Mouse (Mus musculus) neural tube, embryonic 12.5 days (tissue): ENCODE results near the gene Epb41l2. TPM values are rescaled to one million over a fixed set of nuclear protein-coding genes. Genes with fewer than 3 reads are reported as not detected.

Source experiments
- ATAC-seq: fragments of 200-750 bp; cut with Nextera tagmentation; 2 replicates; pipeline ENCODE4 v1.8.0; 2017; ENCODE audit warnings: low read depth, mild to moderate bottlenecking, moderate TSS enrichment, moderate library complexity; ENCODE audit not compliant: low FRiP score
- H3K27ac ChIP-seq: fragments of 300-500 bp; sonication (generic); 2 replicates; pipeline ENCODE4 v1.5.1; 2016
- H3K27me3 ChIP-seq: fragments of 300-500 bp; sonication (generic); replicated peaks from 2 replicates; pipeline ENCODE4 v1.6.1; 2016; ENCODE audit warnings: mild to moderate bottlenecking
- H3K36me3 ChIP-seq: fragments of 300-500 bp; sonication (generic); 2 replicates; pipeline ENCODE4 v1.6.1; 2016; ENCODE audit warnings: mild to moderate bottlenecking
- H3K4me1 ChIP-seq: fragments of 300-500 bp; sonication (generic); 2 replicates; pipeline ENCODE4 v1.6.1; 2016
- H3K4me2 ChIP-seq: fragments of 300-500 bp; sonication (generic); replicated peaks from 2 replicates; pipeline ENCODE4 v1.6.1; 2016; ENCODE audit warnings: mild to moderate bottlenecking
- H3K4me3 ChIP-seq: fragments of 300-500 bp; sonication (generic); 2 replicates; pipeline ENCODE4 v1.5.1; 2016
- H3K9ac ChIP-seq: fragments of 300-500 bp; sonication (generic); 2 replicates; pipeline ENCODE4 v1.6.1; 2016; ENCODE audit warnings: mild to moderate bottlenecking
- H3K9me3 ChIP-seq: fragments of 300-500 bp; sonication (generic); 2 replicates; pipeline ENCODE4 v1.6.1; 2016; ENCODE audit warnings: mild to moderate bottlenecking
- WGBS: fragments of 180-500 bp; shearing (Covaris S2); methylation state at CpG from one replicate; pipeline ENCODE4 v1.1.7; 2016; 5-methylcytosine and 5-hydroxymethylcytosine counted together
- polyA plus RNA-seq: library from polyadenylated mRNA; unstranded; fragments of >200 nt; fragmentation: Nextera tagmentation; extraction: Ambion mirVana; gene quantifications from 2 replicates; pipeline ENCODE4 v1.2.1, GENCODE M21; 2016

The Epb41l2 gene
- polyA plus RNA-seq, 1 experiment from 2014 or later: 40.2 TPM

DNA sequence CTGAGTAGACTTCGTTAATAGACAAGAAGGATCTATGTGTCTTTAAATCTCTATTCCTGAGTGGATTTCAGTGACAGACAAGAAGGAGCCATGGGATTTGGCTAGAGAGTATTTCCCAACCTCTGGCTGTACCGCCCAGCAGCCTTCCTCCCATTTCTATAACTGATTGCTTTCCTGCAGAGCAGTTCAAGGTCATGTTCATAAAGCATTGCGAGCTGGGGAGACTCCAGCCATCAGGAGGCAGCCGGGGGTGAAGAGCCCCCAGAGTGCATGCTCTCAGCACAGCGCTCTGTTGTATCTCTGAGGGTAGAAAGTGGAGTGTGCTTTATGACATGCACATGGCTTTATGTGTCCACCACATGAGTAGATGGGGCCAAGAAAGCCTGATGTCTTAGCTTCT lies 123.2 kb downstream of the Epb41l2 start:
- no peak for ATAC-seq

DNA sequence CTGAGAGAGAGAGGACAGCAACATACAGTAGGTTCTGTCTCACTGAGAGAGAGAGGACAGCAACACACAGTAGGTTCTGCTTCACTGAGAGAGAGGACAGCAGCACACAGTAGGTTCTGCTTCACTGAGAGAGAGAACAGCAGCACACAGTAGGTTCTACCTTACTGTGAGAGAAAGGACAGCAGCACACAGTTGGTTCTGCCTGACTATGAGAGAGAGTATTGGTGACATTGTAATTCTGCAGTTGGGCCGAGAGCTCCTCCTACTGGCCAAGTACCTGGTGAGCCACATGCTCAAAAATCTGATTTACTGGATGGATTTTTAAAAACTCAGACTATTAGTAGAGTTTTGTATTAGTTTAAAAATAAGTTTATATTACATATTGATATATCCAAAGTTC lies 128.9 kb downstream of the Epb41l2 start:
- peak; percentile 78 for ATAC-seq
- 17% methylated on average over 1 of the region's 1 CpGs for WGBS
- H3K4me2 ChIP-seq: no peak overlapping the region
- no peaks in the 10 kb centered on the region for H3K36me3 ChIP-seq
- no peak overlapping the region for H3K9ac ChIP-seq
- H3K4me1 ChIP-seq: no peaks in the 10 kb centered on the region
- H3K27ac ChIP-seq: no peak overlapping the region
- H3K9me3 ChIP-seq: no peaks in the 10 kb centered on the region
- no peak overlapping the region for H3K4me3 ChIP-seq
- H3K27me3 ChIP-seq: no peaks in the 10 kb centered on the region

More for the DNA sequence above, 123.2 kb downstream of the Epb41l2 start:
- H3K4me1 ChIP-seq: peaks cover 3% of the 10 kb centered on the region; the same call in 1 of the 2 replicates
- H3K27ac ChIP-seq: no peak overlapping the region
- 68% methylated on average over 5 of the region's 5 CpGs for WGBS
- no peaks in the 10 kb centered on the region for H3K27me3 ChIP-seq
- no peaks in the 10 kb centered on the region for H3K36me3 ChIP-seq
- no peak overlapping the region for H3K4me3 ChIP-seq
- no peak overlapping the region for H3K4me2 ChIP-seq
- no peak overlapping the region for H3K9ac ChIP-seq
- H3K9me3 ChIP-seq: no peaks in the 10 kb centered on the region

DNA sequence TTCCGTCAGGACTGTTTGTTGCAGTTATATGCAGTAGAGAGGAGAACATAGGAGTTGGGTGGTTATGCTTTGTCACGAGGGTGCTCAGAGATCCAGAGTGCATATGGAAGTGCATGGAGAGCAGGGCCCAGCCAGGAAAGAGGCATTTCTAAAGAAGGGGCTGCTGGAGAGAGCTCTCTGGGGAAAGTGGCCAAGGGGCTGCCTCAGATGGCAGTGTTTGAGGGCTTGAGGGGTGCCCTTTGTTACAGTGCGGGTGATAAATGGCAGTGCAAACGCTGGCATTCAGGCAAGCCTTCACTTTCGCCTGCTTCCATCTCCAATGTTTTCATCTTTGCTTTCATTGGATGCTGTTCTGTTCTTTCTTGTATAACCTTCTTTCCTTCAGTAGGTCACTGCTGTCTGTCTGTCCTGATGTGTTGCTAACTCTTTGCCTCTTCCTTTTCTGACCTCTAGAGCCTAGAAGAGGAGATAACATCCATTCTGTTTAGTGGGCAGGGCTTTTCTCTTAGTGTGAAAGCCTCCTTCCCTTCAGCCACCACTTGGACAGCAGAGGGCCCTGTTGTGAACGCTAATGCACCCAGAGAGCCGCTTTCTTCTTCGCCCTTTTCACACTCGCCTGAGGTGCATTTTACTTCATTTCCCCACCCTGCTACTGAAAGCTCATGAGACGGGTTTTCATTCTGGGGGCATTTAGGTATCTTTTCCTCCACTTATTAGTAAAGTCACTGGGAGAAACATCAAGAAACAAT lies 139.9 kb downstream of the Epb41l2 start:
- Histone ChIP-seq H3K36me3 (peaks cover 2% of the 10 kb centered on the region; the same call in 1 of the 2 replicates), H3K9ac (no peak overlapping the region), H3K4me2 (no peak overlapping the region), H3K27ac (no peak overlapping the region), H3K4me3 (no peak overlapping the region), H3K4me1 (peaks cover 7% of the 10 kb centered on the region; the same call in 1 of the 2 replicates), H3K27me3 (no peaks in the 10 kb centered on the region), H3K9me3 (no peaks in the 10 kb centered on the region)
- no peak for ATAC-seq
- 55% methylated on average over 10 of the region's 10 CpGs for WGBS

GRCm38 (mm10) chr10:25503250-25503649 lies 143.7 kb downstream of the Epb41l2 start:
- ATAC-seq: no peak
- H3K36me3 ChIP-seq: peaks cover 2% of the 10 kb centered on the region
- no peak overlapping the region for H3K9ac ChIP-seq
- no peaks in the 10 kb centered on the region for H3K9me3 ChIP-seq
- H3K4me2 ChIP-seq: no peak overlapping the region
- WGBS: 87% methylated on average over 5 of the region's 5 CpGs
- peaks cover 7% of the 10 kb centered on the region; the same call in 1 of the 2 replicates for H3K4me1 ChIP-seq
- H3K27me3 ChIP-seq: no peaks in the 10 kb centered on the region
- no peak overlapping the region for H3K4me3 ChIP-seq
- H3K27ac ChIP-seq: no peak overlapping the region

DNA sequence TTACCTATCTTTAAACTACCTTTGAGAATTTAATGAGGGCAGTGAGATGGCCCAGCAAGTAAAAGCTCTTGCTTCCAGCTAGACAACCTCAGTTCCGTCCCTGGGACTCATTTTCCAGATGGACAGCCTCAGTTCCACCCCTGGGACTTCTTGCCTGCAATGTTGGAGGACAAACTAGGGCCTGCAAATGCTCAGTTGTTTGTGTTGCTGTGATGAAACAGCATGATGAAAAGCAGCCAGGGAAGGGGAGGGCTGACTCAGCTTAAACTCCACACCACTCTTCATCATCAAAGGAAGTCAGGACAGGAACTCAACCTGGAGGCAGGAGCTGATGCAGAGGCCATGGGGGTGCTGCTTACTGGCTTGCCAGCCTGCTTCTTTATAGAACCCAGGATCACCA lies 154.2 kb downstream of the Epb41l2 start:
- WGBS: 70% methylated on average over 1 of the region's 1 CpGs
- Histone ChIP-seq H3K27me3 (no peaks in the 10 kb centered on the region), H3K27ac (no peak overlapping the region), H3K4me1 (no peaks in the 10 kb centered on the region), H3K4me2 (no peak overlapping the region), H3K9me3 (no peaks in the 10 kb centered on the region), H3K9ac (no peak overlapping the region), H3K4me3 (no peak overlapping the region), H3K36me3 (peaks cover 6% of the 10 kb centered on the region; the same call in 1 of the 2 replicates)
- no peak for ATAC-seq

- WGBS: 80% methylated on average over 3 of the region's 3 CpGs
Observed at GRCm38 (mm10) chr10:25519954-25520353, 160.4 kb downstream of the Epb41l2 start.

GRCm38 (mm10) chr10:25520428-25520827 lies 160.8 kb downstream of the Epb41l2 start:
- ATAC-seq: no peak
- 88% methylated on average over 5 of the region's 5 CpGs for WGBS
- Histone ChIP-seq H3K9me3 (no peaks in the 10 kb centered on the region), H3K9ac (no peak overlapping the region), H3K36me3 (peaks cover 6% of the 10 kb centered on the region; the same call in 1 of the 2 replicates), H3K4me3 (no peak overlapping the region), H3K4me1 (no peaks in the 10 kb centered on the region), H3K27ac (no peak overlapping the region), H3K27me3 (no peaks in the 10 kb centered on the region), H3K4me2 (no peak overlapping the region)

More at GRCm38 (mm10) chr10:25519954-25520353, 160.4 kb downstream of the Epb41l2 start:
- no peak for ATAC-seq
- H3K4me2 ChIP-seq: no peak overlapping the region
- H3K9me3 ChIP-seq: no peaks in the 10 kb centered on the region
- H3K9ac ChIP-seq: no peak overlapping the region
- no peaks in the 10 kb centered on the region for H3K27me3 ChIP-seq
- no peak overlapping the region for H3K4me3 ChIP-seq
- H3K27ac ChIP-seq: no peak overlapping the region
- H3K36me3 ChIP-seq: peaks cover 6% of the 10 kb centered on the region; the same call in 1 of the 2 replicates
- no peaks in the 10 kb centered on the region for H3K4me1 ChIP-seq

DNA sequence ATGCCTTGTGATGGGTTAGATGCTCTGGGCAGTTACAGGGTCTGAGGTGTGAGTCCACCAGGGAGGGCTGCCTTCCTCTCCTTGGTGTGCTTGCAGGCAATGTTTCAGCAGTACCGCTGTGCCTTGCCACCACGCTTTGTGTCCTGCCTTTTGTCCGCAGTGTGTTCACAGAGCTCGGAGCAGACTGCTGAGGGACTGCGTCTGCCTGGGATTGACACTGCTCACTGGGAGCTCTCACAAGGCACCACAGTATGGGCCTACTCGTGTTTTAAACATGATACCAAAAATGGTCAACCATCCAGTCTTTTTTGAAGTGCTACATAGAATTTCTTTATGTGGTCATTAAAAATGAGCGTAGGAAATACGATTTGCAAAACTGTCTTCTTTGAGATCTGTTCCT lies 164.1 kb downstream of the Epb41l2 start:
- no peak for ATAC-seq
- H3K4me1 ChIP-seq: no peaks in the 10 kb centered on the region
- H3K9ac ChIP-seq: no peak overlapping the region
- H3K9me3 ChIP-seq: no peaks in the 10 kb centered on the region
- H3K4me3 ChIP-seq: no peak overlapping the region
- 89% methylated on average over 8 of the region's 8 CpGs for WGBS
- H3K27me3 ChIP-seq: no peaks in the 10 kb centered on the region
- H3K27ac ChIP-seq: no peak overlapping the region
- H3K4me2 ChIP-seq: no peak overlapping the region
- no peaks in the 10 kb centered on the region for H3K36me3 ChIP-seq

DNA sequence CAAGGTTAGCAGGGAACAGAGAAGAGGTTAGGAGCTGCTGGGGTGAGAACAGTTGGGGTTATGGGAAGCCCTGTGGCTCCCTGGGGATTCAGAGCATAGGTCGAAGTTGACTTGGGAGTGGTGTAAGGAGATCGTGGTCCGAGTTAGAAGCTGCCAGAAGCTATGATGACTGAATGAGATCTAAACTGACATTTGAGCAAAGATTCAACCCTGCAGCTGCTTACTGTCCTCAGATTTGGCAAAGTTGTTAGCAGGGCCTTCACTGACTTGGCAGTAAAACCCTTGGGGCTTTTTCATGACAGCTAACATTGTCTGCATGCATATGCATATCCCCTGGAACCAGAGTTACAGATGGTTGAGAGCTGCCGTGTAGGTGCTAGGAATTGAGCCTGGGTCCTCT lies 166.6 kb downstream of the Epb41l2 start:
- Histone ChIP-seq H3K27ac (no peak overlapping the region), H3K4me1 (no peaks in the 10 kb centered on the region), H3K27me3 (no peaks in the 10 kb centered on the region), H3K9me3 (no peaks in the 10 kb centered on the region), H3K36me3 (no peaks in the 10 kb centered on the region), H3K4me3 (no peak overlapping the region), H3K9ac (no peak overlapping the region), H3K4me2 (no peak overlapping the region)
- WGBS: 82% methylated on average over 4 of the region's 4 CpGs
- no peak for ATAC-seq

- Histone ChIP-seq H3K36me3 (no peaks in the 10 kb centered on the region), H3K9ac (no peak overlapping the region), H3K9me3 (no peaks in the 10 kb centered on the region), H3K4me2 (no peak overlapping the region), H3K4me3 (no peak overlapping the region), H3K27me3 (no peaks in the 10 kb centered on the region), H3K27ac (no peak overlapping the region), H3K4me1 (no peaks in the 10 kb centered on the region)
- no peak for ATAC-seq
- WGBS: 95% methylated on average over 4 of the region's 4 CpGs
Observed at GRCm38 (mm10) chr10:25526622-25527021, 167.0 kb downstream of the Epb41l2 start.

GRCm38 (mm10) chr10:25527126-25527525 lies 167.5 kb downstream of the Epb41l2 start:
- Histone ChIP-seq H3K27ac (no peak overlapping the region), H3K9me3 (no peaks in the 10 kb centered on the region), H3K4me3 (no peak overlapping the region), H3K9ac (no peak overlapping the region), H3K4me1 (no peaks in the 10 kb centered on the region), H3K36me3 (no peaks in the 10 kb centered on the region), H3K4me2 (no peak overlapping the region), H3K27me3 (no peaks in the 10 kb centered on the region)
- ATAC-seq: no peak
- WGBS: 84% methylated on average over 3 of the region's 3 CpGs

GRCm38 (mm10) chr10:25531335-25531734 lies 171.7 kb downstream of the Epb41l2 start:
- no peak overlapping the region for H3K9ac ChIP-seq
- no peaks in the 10 kb centered on the region for H3K9me3 ChIP-seq
- no peaks in the 10 kb centered on the region for H3K27me3 ChIP-seq
- H3K4me2 ChIP-seq: no peak overlapping the region
- no peaks in the 10 kb centered on the region for H3K4me1 ChIP-seq
- 45% methylated on average over 13 of the region's 13 CpGs for WGBS
- H3K36me3 ChIP-seq: no peaks in the 10 kb centered on the region
- no peak overlapping the region for H3K4me3 ChIP-seq
- ATAC-seq: no peak
- H3K27ac ChIP-seq: no peak overlapping the region

- ATAC-seq: no peak
- Histone ChIP-seq H3K4me2 (no peak overlapping the region), H3K9me3 (no peaks in the 10 kb centered on the region), H3K4me1 (no peaks in the 10 kb centered on the region), H3K4me3 (no peak overlapping the region), H3K9ac (no peak overlapping the region), H3K27ac (no peak overlapping the region), H3K27me3 (no peaks in the 10 kb centered on the region), H3K36me3 (no peaks in the 10 kb centered on the region)
- 80% methylated on average over 2 of the region's 2 CpGs for WGBS
Observed at GRCm38 (mm10) chr10:25533105-25533504, 173.5 kb downstream of the Epb41l2 start.
